Mouse (Mus musculus): Measurements from ENCODE around the gene Ddx31. TPM values are rescaled to one million over a fixed set of nuclear protein-coding genes. Genes with fewer than 3 reads are reported as not detected.

Gene Ddx31
- polyA plus RNA-seq, 1 experiment = 9.5 TPM

GRCm38 (mm10) chr2:28892796-28893195, 52.6 kb downstream of the Ddx31 start:
- H3K36me3 ChIP-seq (ENCODE audit: control insufficient read depth, insufficient read depth) = peaks cover 91% of the 10 kb centered on the region

GRCm38 (mm10) chr2:28893526-28893925, 53.3 kb downstream of the Ddx31 start:
- Histone ChIP-seq H3K4me3 (ENCODE audit: insufficient read depth, poor library complexity, severe bottlenecking) (no peak overlapping the region), H3K79me2 (ENCODE audit: control insufficient read depth, insufficient read depth) (no peaks in the 10 kb centered on the region), H3K27me3 (ENCODE audit: control insufficient read depth, insufficient read depth, insufficient read length) (no peaks in the 10 kb centered on the region), H3K79me3 (ENCODE audit: low read depth) (no peaks in the 10 kb centered on the region), H3ac (ENCODE audit: control insufficient read depth, insufficient read length, low read depth) (no peak overlapping the region), H3K36me3 (ENCODE audit: control insufficient read depth, insufficient read depth) (peaks cover 89% of the 10 kb centered on the region)
- TF ChIP-seq MYOD1 (IDR thresholded peaks at IDR 0.05; ENCODE audit: control insufficient read depth, insufficient read length, low read depth) (no peak), USF1 (IDR thresholded peaks at IDR 0.05; ENCODE audit: low read depth) (no peak), MAX (IDR thresholded peaks at IDR 0.05) (no peak), CTCF (IDR thresholded peaks at IDR 0.05; ENCODE audit: control insufficient read depth, insufficient read depth, insufficient read length) (no peak)

More at GRCm38 (mm10) chr2:28892796-28893195, 52.6 kb downstream of the Ddx31 start:
- no peak for TF ChIP-seq FOSL1 (IDR thresholded peaks at IDR 0.05; ENCODE audit: insufficient read depth, low read length, poor library complexity, severe bottlenecking)
- TF ChIP-seq MAX (IDR thresholded peaks at IDR 0.05) = no peak
- no peak for TF ChIP-seq CEBPB (IDR thresholded peaks at IDR 0.05; ENCODE audit: low read depth)
- no peak for TF ChIP-seq MYOD1 (IDR thresholded peaks at IDR 0.05; ENCODE audit: control insufficient read depth, insufficient read length, low read depth)
- TF ChIP-seq USF1 (IDR thresholded peaks at IDR 0.05; ENCODE audit: low read depth) = no peak
- no peak for TF ChIP-seq MYOG (IDR thresholded peaks at IDR 0.05; ENCODE audit: control insufficient read depth, extremely low read depth, insufficient read length)
- no peak for TF ChIP-seq CTCF (IDR thresholded peaks at IDR 0.05; ENCODE audit: control insufficient read depth, insufficient read depth, insufficient read length)
- H3K79me3 ChIP-seq (ENCODE audit: low read depth) = no peaks in the 10 kb centered on the region
- no peak overlapping the region for H3ac ChIP-seq (ENCODE audit: control insufficient read depth, insufficient read length, low read depth)
- H3K27me3 ChIP-seq (ENCODE audit: control insufficient read depth, insufficient read depth, insufficient read length) = no peaks in the 10 kb centered on the region
- no peaks in the 10 kb centered on the region for H3K79me2 ChIP-seq (ENCODE audit: control insufficient read depth, insufficient read depth)
- no peak overlapping the region for H3K4me3 ChIP-seq (ENCODE audit: insufficient read depth, poor library complexity, severe bottlenecking)

DNA sequence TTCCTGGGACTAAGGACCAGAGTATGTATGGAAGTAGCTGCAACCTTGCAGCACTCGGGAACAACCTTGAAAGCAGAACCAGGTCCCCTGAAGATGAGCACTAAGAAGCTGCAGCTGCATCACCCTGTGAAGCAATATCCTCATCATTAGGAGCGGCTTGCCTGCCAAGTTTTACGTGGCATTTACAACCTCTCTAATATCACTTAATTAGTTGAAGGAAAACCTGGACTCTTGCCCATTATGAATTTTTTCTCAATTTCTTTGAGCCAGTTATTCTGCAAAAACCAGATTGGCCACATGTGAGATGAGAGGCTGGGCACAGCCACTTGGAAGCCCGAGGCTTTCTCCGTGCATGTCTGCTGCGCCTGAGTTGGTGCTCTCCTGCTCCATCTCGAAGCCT, 55.7 kb downstream of the Ddx31 start:
- Histone ChIP-seq H3K36me3 (ENCODE audit: control insufficient read depth, insufficient read depth) (peaks cover 88% of the 10 kb centered on the region), H3K79me2 (ENCODE audit: control insufficient read depth, insufficient read depth) (no peaks in the 10 kb centered on the region), H3K4me3 (ENCODE audit: insufficient read depth, poor library complexity, severe bottlenecking) (no peak overlapping the region), H3K79me3 (ENCODE audit: low read depth) (no peaks in the 10 kb centered on the region), H3K27me3 (ENCODE audit: control insufficient read depth, insufficient read depth, insufficient read length) (no peaks in the 10 kb centered on the region), H3ac (ENCODE audit: control insufficient read depth, insufficient read length, low read depth) (no peak overlapping the region)
- TF ChIP-seq MYOG (IDR thresholded peaks at IDR 0.05; ENCODE audit: control insufficient read depth, extremely low read depth, insufficient read length) (no peak), CTCF (IDR thresholded peaks at IDR 0.05; ENCODE audit: control insufficient read depth, insufficient read depth, insufficient read length) (no peak), USF1 (IDR thresholded peaks at IDR 0.05; ENCODE audit: low read depth) (no peak), FOSL1 (IDR thresholded peaks at IDR 0.05; ENCODE audit: insufficient read depth, low read length, poor library complexity, severe bottlenecking) (no peak), MAX (IDR thresholded peaks at IDR 0.05) (no peak), MYOD1 (IDR thresholded peaks at IDR 0.05; ENCODE audit: control insufficient read depth, insufficient read length, low read depth) (no peak), CEBPB (IDR thresholded peaks at IDR 0.05; ENCODE audit: low read depth) (no peak)

DNA sequence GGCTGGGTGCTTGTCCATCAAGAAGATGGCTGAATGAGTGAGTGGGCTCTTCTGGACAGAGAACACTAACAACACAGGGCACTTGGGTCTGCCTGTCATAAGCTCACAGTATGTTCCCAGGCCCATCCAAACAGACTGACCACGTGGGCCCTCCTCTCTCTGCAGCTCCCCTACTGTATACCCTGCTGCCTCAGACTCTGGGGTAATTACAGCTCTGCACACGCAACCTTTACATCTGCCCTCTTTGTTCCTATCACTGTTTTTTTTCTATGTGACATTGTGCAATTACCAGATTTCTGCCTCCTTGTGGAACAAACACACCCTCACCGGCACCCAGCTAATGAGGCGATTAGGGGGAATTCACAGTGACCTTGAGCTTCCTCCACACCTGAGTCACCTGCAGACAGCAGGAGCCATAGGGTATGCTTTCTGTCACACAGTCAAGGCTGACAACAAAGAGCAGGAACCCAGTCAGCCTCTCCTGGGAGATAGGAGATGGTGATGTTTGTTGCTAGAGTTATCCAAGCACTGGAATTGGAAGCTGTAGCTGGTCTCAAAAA, 57.2 kb downstream of the Ddx31 start:
- Histone ChIP-seq H3ac (ENCODE audit: control insufficient read depth, insufficient read length, low read depth) (no peak overlapping the region), H3K4me3 (ENCODE audit: insufficient read depth, poor library complexity, severe bottlenecking) (no peak overlapping the region), H3K79me3 (ENCODE audit: low read depth) (no peaks in the 10 kb centered on the region), H3K27me3 (ENCODE audit: control insufficient read depth, insufficient read depth, insufficient read length) (no peaks in the 10 kb centered on the region), H3K36me3 (ENCODE audit: control insufficient read depth, insufficient read depth) (peaks cover 90% of the 10 kb centered on the region), H3K79me2 (ENCODE audit: control insufficient read depth, insufficient read depth) (no peaks in the 10 kb centered on the region)
- no peak for TF ChIP-seq CTCF (IDR thresholded peaks at IDR 0.05; ENCODE audit: control insufficient read depth, insufficient read depth, insufficient read length)
- TF ChIP-seq MAX (IDR thresholded peaks at IDR 0.05) = no peak
- TF ChIP-seq FOSL1 (IDR thresholded peaks at IDR 0.05; ENCODE audit: insufficient read depth, low read length, poor library complexity, severe bottlenecking) = no peak
- no peak for TF ChIP-seq USF1 (IDR thresholded peaks at IDR 0.05; ENCODE audit: low read depth)
- no peak for TF ChIP-seq MYOG (IDR thresholded peaks at IDR 0.05; ENCODE audit: control insufficient read depth, extremely low read depth, insufficient read length)
- TF ChIP-seq CEBPB (IDR thresholded peaks at IDR 0.05; ENCODE audit: low read depth) = no peak
- TF ChIP-seq MYOD1 (IDR thresholded peaks at IDR 0.05; ENCODE audit: control insufficient read depth, insufficient read length, low read depth) = no peak

DNA sequence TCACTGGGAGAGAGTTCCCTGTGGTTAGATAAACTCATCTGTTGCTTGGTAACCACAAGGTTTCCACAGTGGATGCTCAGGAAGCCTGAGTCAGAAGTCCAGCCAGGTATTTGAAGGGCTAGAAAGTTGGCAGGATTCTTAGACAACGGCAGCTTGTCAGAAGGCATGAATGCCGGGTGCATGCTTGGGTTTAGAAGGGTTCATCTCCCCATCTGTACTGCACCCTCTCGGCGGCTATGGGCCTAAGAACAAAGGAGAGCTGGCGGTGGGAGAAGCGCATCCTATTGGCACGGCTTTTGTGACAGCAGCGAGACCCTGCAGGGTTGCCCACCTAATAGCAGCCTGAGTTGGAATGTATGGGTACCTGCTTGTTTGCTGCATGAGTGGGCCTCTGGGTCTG, 62.1 kb downstream of the Ddx31 start:
- no peak for TF ChIP-seq MYOG (IDR thresholded peaks at IDR 0.05; ENCODE audit: control insufficient read depth, extremely low read depth, insufficient read length)
- TF ChIP-seq CEBPB (IDR thresholded peaks at IDR 0.05; ENCODE audit: low read depth) = no peak
- H3K36me3 ChIP-seq (ENCODE audit: control insufficient read depth, insufficient read depth) = peaks cover 81% of the 10 kb centered on the region
- H3K27me3 ChIP-seq (ENCODE audit: control insufficient read depth, insufficient read depth, insufficient read length) = no peaks in the 10 kb centered on the region
- H3K79me2 ChIP-seq (ENCODE audit: control insufficient read depth, insufficient read depth) = no peaks in the 10 kb centered on the region
- no peak overlapping the region for H3ac ChIP-seq (ENCODE audit: control insufficient read depth, insufficient read length, low read depth)
- no peak overlapping the region for H3K4me3 ChIP-seq (ENCODE audit: insufficient read depth, poor library complexity, severe bottlenecking)
- H3K79me3 ChIP-seq (ENCODE audit: low read depth) = no peaks in the 10 kb centered on the region

DNA sequence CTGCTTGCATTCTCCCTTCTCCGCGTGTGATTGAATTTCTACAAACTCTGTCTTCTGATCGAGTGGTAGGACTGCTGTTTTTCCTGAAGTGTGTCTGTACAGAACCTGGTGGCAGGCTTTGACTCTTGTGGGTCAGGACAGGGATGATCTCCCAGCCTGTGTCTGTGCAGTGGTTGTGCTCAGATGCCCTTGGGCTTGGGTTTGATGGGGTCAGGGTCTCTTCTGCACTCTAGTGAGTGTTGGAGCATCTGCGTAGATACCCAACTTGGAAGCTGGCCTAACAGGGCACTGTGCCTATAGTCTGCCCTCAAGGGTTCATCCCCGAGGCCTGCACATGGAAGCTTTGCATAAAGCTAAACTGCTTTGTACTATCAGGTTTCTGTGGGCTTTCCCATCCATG, 63.7 kb downstream of the Ddx31 start:
- no peak overlapping the region for H3ac ChIP-seq (ENCODE audit: control insufficient read depth, insufficient read length, low read depth)
- no peaks in the 10 kb centered on the region for H3K79me3 ChIP-seq (ENCODE audit: low read depth)
- no peaks in the 10 kb centered on the region for H3K79me2 ChIP-seq (ENCODE audit: control insufficient read depth, insufficient read depth)
- no peak overlapping the region for H3K4me3 ChIP-seq (ENCODE audit: insufficient read depth, poor library complexity, severe bottlenecking)
- no peaks in the 10 kb centered on the region for H3K27me3 ChIP-seq (ENCODE audit: control insufficient read depth, insufficient read depth, insufficient read length)
- no peak for TF ChIP-seq CTCF (IDR thresholded peaks at IDR 0.05; ENCODE audit: control insufficient read depth, insufficient read depth, insufficient read length)
- no peak for TF ChIP-seq CEBPB (IDR thresholded peaks at IDR 0.05; ENCODE audit: low read depth)
- TF ChIP-seq FOSL1 (IDR thresholded peaks at IDR 0.05; ENCODE audit: insufficient read depth, low read length, poor library complexity, severe bottlenecking) = no peak
- no peak for TF ChIP-seq MAX (IDR thresholded peaks at IDR 0.05)
- no peak for TF ChIP-seq MYOG (IDR thresholded peaks at IDR 0.05; ENCODE audit: control insufficient read depth, extremely low read depth, insufficient read length)
- no peak for TF ChIP-seq MYOD1 (IDR thresholded peaks at IDR 0.05; ENCODE audit: control insufficient read depth, insufficient read length, low read depth)
- TF ChIP-seq USF1 (IDR thresholded peaks at IDR 0.05; ENCODE audit: low read depth) = no peak
- H3K36me3 ChIP-seq (ENCODE audit: control insufficient read depth, insufficient read depth) = peaks cover 70% of the 10 kb centered on the region
